Mouse (Mus musculus) testis, adult 2 months (tissue): ENCODE measurements at regions not wholly inside any gene's neighbourhood (a gene's known extent, or its start where the extent isn't known, plus 50 kb on each side); places are given as distances from the start of the nearest gene placed in this dataset.

Experiments
- CTCF ChIP-seq: fragments of 200-500 bp; IDR thresholded peaks from 2 replicates; pipeline ENCODE4 v1.5.1; 2012; ENCODE audit warnings: low read depth, mild to moderate bottlenecking, inconsistent platforms, low read length, moderate library complexity; ENCODE audit not compliant: control insufficient read depth, insufficient read depth, insufficient replicate concordance
- POLR2A ChIP-seq: fragments of 200-500 bp; IDR thresholded peaks from 2 replicates; pipeline ENCODE4 v1.6.1; 2012; ENCODE audit warnings: low read depth, mild to moderate bottlenecking, inconsistent platforms, low read length, moderate library complexity; ENCODE audit not compliant: control insufficient read depth

DNA sequence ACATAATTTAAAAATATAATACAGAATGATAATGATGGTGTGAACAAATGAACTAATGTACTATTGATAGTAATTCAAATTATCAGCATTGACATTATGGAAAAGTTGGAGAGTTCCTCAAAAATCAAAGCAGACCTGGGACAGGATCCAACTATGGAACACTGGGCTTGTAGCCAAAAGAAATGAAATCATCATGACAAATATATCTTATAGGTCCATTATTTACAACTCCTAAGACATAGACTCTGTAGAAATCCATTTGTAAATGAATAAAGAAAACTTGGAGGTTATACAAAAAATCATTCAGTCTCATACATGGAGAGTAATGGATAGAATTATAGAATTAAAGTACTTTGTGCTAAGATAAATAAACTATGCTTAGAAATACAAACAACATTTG, 1657.5 kb downstream of the D3Ertd751e start:
- no peak for TF ChIP-seq CTCF
- no peak for TF ChIP-seq POLR2A
